Mouse (Mus musculus): ENCODE measurements around the gene Spdef.

DNA sequence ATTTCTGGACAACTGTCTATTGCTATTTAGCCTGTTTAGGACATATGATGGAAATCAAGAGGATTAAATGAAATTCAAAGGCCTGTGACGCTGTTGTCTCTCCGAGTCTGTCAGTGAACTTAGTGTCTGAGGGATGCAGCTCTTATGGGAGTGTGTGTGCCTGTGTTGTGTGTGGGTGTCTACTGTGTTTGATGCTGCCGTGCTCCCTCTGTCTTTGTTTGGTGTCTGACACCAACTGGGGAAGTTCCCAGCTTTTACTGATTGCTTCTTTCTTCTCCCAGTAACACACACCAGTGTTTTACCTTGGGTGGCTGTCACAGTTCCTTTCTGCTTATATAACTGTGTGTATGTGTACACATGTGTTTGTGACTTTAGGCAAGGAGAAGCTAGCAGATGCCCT, 45.4 kb upstream of the Spdef start:
- TF ChIP-seq POLR2A (IDR thresholded peaks at IDR 0.05; ENCODE audit: extremely low read depth, insufficient read depth, low read length) (no peak), CTCF (IDR thresholded peaks at IDR 0.05; ENCODE audit: low read depth, low read length) (no peak)

Data from liver, adult 2 months (tissue).